Mouse (Mus musculus) liver, embryonic 14.5 days (tissue): ENCODE measurements around the gene Phldb2.

Source experiments
- CTCF ChIP-seq: IDR thresholded peaks from 2 replicates; pipeline ENCODE4 v1.5.1; 2016; ENCODE audit warnings: antibody characterized with exemption, low read depth, control low read depth
- EP300 ChIP-seq: IDR thresholded peaks from 2 replicates; pipeline ENCODE4 v1.6.1; 2016; ENCODE audit warnings: antibody characterized with exemption, low read depth

- TF ChIP-seq CTCF (no peak), EP300 (no peak)
Observed at GRCm38 (mm10) chr16:45841806-45842205, 111.6 kb downstream of the Phldb2 start.
